Mouse (Mus musculus): ENCODE measurements around the gene Bmi1.

DNA sequence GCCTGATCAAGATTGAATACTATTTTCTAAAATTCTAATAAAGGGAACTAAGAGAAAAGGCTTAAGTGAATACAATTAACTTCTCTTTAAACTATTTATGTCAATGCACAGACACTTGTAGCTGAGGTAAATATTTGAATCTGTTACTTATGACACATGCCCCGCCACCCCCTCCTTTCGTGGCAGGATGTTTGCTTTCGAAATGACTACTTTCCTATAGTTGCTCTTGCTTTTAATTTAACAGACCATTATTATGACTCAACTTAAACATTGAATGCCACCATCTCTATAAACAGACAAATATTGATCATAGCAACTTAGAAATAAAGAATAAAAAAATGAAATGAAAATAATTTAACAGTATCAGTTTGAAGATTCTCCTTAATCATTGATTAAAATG is 12.8 kb upstream of the Bmi1 start:
- TF ChIP-seq CTCF (conservative IDR thresholded peaks at IDR 0.05; ENCODE audit: low read length) (no peak), NANOG (IDR thresholded peaks at IDR 0.05; ENCODE audit: borderline replicate concordance, low read length) (no peak), POU5F1 (IDR thresholded peaks at IDR 0.05; ENCODE audit: borderline replicate concordance, low read length) (no peak)

All from E14TG2a.4 (cell line).